Mouse (Mus musculus) gastrocnemius, postnatal 4 days (tissue): ENCODE data around the gene Mthfsd. TPM values are rescaled to one million over a fixed set of nuclear protein-coding genes. Genes with fewer than 3 reads are reported as not detected.
A peak's percentile ranks its signal among the peaks of the same experiment; 100 is the strongest.

Source experiments
- DNase-seq, 2 experiments: peaks; one replicate each; pipeline ENCODE4 v3.0.0; 2021 to 2022; ENCODE audit warnings: low spot score in 2 of 2, mixed read lengths in 2 of 2
- total RNA-seq, 2 experiments: library from RNA; stranded (reverse); gene quantifications; 2 replicates each; pipeline ENCODE4 v1.2.3; 2021

Mthfsd gene
- total RNA-seq, 2 experiments from 2014 or later = 18.2 to 19.6 TPM

DNA sequence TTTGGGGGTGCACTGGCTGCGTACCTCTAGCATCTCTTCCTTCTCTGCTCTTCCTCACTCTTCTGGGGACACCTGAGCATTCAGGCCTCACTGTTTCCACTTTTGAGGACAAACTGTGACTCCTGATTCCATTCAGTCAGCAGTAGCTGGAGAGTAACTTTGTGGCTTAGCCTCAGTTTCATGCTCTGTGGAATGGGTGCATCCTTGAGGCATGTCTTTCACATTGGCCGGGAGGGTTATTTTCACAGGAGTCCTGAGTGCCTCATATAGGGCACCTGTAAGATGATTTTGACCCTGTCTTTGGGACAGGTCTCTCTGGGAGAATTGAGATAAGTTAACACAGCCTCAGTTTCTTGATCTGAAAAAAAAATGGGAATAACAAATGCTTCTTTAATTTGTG, 14.9 kb upstream of the Mthfsd start:
- no peak for DNase-seq

DNA sequence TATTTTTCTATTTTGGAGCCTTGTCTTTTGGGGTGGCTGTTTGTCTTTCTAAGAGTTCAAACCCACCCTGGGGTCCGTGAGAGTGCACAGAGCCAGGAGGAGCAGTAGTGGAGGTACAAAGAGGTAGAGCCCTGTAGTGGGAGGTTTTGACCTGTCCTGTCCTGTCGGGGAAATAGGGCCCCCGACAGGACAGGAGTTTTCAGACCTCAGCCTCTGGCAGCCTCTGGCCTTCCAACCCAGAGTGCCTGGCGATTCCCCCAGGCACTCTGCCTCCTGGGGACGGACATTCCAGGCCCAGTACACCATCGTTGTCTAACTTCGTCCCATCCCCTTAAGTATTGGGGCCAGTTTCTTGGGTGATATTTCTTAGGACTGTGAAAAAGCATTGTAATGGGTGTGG, 14.2 kb upstream of the Mthfsd start:
- no peak for DNase-seq

DNA sequence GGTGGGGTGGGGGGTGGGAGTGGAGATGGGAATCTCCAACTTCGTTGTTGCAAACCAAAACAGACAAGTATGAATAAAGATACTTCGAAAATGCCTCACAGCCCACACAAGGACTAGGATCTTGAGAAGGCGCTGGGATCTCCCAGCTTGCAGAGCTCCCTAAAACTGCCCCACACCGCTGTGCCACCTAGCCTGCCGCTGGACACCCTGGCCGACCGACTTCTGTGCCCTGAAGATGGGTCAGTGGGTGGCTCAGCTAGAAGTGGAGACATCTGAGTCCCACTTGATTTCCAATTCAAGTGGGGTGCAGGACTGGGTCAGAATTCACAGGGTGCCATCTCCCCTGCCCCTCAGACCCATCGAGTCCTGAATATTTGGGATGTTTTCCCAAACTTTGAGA, 13.5 kb upstream of the Mthfsd start:
- no peak for DNase-seq

GRCm38 (mm10) chr8:121120456-121121419, 12.5 kb upstream of the Mthfsd start:
- DNase-seq = no peak

GRCm38 (mm10) chr8:121119635-121120455, 11.7 kb upstream of the Mthfsd start:
- DNase-seq = no peak

GRCm38 (mm10) chr8:121118634-121119420, 10.6 kb upstream of the Mthfsd start:
- DNase-seq = no peak

- DNase-seq = no peak
Observed at GRCm38 (mm10) chr8:121117906-121118305, 9.7 kb upstream of the Mthfsd start.

GRCm38 (mm10) chr8:121117186-121117651, 9.0 kb upstream of the Mthfsd start:
- no peak for DNase-seq

GRCm38 (mm10) chr8:121116591-121117185, 8.5 kb upstream of the Mthfsd start:
- DNase-seq = no peak

- DNase-seq = peak; percentile 60 to 82
Observed at GRCm38 (mm10) chr8:121115948-121116347, 7.8 kb upstream of the Mthfsd start, which contains the start of gene Foxc2. Gene Foxc2, plus strand, starts transcription at chr8:121116171.

GRCm38 (mm10) chr8:121115136-121115535, 6.9 kb upstream of the Mthfsd start:
- no peak for DNase-seq

GRCm38 (mm10) chr8:121113261-121113660, 5.1 kb upstream of the Mthfsd start:
- DNase-seq = peak; percentile 88 to 90

DNA sequence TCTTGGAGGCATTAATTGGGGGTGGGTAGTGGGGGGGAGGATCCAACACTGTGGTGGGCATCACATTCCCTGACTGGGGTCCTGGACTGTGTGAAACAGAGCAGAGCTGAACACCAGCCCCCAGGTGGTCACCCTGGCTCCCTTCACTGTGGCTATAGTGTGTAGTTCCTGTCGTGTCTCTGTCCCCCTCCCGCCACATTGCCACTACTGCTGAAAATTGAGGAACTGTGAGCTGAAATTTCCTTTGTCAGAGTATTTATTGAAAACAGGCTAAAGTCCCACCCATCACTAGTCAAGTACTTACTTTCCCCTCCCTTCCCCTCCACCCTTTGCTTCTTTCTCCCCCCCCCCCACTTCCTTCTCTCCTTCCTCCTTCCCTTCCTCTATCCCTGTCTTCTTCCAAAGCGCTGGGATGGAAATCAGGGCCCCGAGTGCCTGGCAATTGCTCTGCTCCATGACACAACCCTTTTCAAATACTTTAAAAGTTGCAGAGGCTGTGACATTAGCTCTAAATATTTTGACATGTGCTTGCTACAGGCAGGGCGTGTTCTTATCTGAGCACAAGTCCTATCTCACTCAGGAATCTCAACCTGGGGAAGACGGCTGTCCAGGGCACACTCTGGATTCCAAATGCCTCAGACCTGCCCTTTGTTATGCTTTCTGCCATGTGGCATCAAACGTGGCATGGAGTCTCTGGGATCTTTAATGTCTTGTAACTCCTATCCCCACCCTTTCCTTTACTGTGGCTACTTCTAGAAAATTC, 3.1 kb upstream of the Mthfsd start:
- DNase-seq = no peak

- no peak for DNase-seq
Observed at GRCm38 (mm10) chr8:121108657-121109056, 465 bp upstream of the Mthfsd start.

GRCm38 (mm10) chr8:121104049-121104818, 4.0 kb downstream of the Mthfsd start:
- DNase-seq = peak; percentile 60 to 76

- no peak for DNase-seq
Observed at GRCm38 (mm10) chr8:121093496-121093895, 14.7 kb downstream of the Mthfsd start.

DNA sequence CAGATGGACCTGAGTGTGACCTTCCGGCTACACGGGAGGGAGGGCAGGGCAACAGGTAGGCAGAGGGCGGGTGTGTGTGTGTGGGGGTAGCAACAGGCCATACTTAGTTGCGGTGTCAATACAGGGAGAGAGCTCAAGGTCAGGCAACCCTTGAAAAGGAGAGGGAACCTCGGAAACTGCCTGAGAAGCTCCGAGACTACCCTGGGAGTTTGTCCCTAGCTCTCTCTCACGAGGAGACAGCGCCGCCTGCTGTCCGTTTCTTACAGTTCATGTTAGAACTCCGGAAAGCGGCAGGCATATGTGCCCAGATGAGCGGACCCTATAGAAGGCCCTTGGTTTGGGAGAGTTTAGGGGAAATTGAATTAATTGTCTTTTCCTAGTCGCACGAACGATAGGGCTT, 15.6 kb downstream of the Mthfsd start:
- DNase-seq = peak; percentile 69 to 84

- DNase-seq = no peak
Observed at GRCm38 (mm10) chr8:121092141-121092540, 16.1 kb downstream of the Mthfsd start.

DNA sequence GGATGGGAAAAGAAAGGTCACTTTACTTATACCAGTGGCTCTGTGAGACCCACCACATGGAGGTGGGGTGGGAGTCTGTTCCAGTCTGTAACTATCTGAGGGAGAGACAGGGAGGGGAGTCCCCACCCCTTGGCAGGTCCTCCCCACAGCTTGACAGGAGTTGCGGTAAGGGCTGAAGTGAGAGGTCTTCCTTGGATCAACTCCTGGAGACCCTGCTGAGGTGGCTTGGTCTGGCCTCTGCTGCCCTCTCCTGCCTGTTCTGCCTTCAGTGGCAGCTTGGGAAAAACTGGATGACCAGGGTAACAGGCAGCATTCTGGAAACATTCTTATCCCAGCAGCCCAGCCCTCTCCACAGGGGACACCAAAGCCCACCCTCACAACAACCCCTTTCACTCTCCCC, 17.5 kb downstream of the Mthfsd start:
- no peak for DNase-seq
